Mouse (Mus musculus): ENCODE results near the gene Pklr.

DNA sequence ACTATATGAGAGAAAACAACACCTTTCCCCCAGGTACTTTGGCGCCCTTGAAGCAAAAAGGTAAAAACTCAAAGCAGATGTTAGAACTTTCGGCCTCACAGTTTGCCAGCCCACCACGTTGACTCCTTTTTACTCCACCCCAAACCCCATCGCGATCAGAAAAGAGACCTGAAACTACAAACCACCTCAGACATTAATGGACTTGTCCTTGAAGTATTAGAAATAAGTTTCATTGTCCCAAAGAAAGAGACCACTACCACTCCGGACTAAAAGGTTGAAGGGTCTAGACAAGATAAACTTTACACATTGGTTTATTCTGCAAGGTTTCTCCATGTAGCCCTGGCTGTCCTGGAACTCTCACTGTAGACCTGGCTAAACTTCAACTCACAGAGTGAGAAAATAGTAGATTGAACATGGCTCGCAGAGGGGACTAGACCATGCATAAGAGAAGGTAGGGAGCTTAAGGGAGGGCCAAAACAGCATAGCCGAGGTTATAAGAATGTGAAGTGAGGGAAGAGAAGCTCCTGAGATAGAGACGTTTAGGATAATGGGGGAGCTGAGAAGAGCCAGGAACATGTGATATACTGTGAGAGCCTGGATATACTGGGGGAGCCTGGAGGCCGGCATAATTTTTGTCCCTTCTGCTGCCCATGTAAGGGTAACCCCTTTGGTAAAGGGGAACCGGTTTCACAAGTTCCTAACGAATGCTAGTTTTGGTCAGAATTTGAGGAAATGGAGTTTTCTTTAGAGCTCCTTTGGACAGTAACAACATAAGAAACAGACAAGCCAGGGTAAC is 33.2 kb upstream of the Pklr start:
- TF ChIP-seq CTCF (IDR thresholded peaks at IDR 0.05; ENCODE audit: low read depth, low read length) (no peak), GATA1 (IDR thresholded peaks at IDR 0.05; ENCODE audit: borderline replicate concordance, low read length) (no peak), TAL1 (conservative IDR thresholded peaks at IDR 0.05; ENCODE audit: low read depth, low read length) (no peak)
